Mouse (Mus musculus): ENCODE data around the gene Hs3st6. TPM values are rescaled to one million over a fixed set of nuclear protein-coding genes. Genes with fewer than 3 reads are reported as not detected.

Hs3st6 gene
- polyA plus RNA-seq (2012; rRNA removed) = 8.5 and 15.0 TPM in 2 replicates

DNA sequence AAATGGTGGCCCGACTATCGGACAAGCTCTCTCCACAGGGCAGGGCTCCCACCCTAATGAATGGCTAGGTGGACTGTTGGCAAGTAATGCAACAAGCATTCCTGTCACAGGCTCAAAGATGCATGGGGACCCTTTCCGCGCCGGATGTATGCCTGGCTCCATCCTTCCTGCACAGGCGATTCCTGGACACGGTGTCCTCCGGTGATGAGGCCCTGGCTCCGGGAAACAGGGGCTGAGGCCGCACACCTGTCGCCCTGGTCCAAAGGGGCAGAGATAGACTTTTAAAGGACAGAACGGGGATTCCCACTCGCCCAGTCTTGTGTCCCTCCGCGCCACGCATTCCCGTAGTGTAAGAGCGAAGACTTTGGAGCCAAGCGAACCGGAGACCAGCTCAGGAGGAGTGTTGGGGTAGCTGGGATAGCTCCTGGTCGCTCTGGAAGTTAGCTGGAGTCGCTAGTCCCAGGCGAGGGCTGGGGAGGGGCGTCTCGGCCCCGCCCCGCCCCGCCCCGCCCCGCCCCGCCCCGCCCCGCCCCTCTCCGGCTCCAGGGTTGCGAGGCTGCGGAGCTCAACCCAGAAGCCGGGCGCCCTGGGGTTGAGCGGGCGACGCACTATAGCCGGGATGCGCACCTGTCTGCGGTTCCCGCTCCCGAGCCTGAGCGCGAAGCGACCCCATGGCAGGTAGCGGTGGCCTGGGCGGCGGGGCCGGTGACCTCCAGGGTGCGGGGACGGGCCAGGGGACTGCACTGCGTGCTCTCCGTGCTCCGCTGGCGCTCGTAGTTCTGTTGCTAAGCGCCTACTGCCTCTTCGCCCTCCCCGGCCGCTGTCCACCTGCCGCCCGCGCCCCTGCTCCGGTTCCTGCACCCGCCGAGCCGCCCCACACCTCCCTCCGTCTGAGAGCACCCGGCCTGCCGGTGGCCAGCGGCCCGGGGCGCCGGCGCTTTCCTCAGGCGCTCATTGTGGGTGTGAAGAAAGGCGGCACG lies at the start of gene Hs3st6:
Gene Hs3st6, plus strand, starts transcription at position 574 of the 980 bp plus-strand sequence.

GRCm38 (mm10) chr17:24706982-24707800 lies 45.6 kb upstream of the Hs3st6 start, which contains the start of gene Tbl3:
Tbl3 (minus strand) TSS chr17:24707660.

GRCm38 (mm10) chr17:24717943-24718342 lies 34.8 kb upstream of the Hs3st6 start, which contains the start of the genes Rnf151 and Rps2:
Rnf151 (minus strand) TSS chr17:24718063.
Rps2 (plus strand) TSS chr17:24718116.

GRCm38 (mm10) chr17:24724184-24724583 lies 28.6 kb upstream of the Hs3st6 start, which contains the start of gene Ndufb10:
Ndufb10 (minus strand) TSS chr17:24724478.

DNA sequence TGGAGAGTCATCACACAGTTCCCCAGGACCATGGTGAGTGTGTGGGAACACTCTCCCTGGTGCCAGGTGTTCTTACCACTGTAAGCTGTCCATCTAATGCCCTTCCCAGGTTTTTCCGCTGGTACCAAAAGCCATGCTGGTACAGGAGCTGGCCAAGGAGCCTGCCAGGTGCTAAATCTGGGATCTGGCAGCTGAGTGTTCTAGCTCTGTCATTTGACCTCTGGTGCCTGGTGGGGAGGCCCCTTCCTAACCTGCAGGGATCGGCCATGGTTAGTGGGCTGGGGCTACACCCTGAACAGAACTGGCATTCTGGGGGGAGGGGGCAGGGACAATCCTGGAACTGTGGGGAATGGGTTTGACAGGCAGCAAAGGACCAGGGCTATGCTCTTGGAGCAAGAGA lies 25.2 kb upstream of the Hs3st6 start, which contains the start of gene Rpl3l:
Gene Rpl3l, plus strand, starts transcription at position 203 of the 400 bp plus-strand sequence.

GRCm38 (mm10) chr17:24736330-24737051 lies 16.3 kb upstream of the Hs3st6 start, which contains the start of gene Msrb1:
Msrb1 (plus strand) TSS chr17:24736642.

GRCm38 (mm10) chr17:24803952-24804951 lies 51.5 kb downstream of the Hs3st6 start, which contains the start of gene Meiob:
Meiob (plus strand) TSS chr17:24804289.

Other genes with a start within 250 kb of the Hs3st6 start
- gene Traf7, start 225.1 kb upstream of the Hs3st6 start, polyA plus RNA-seq (2012; rRNA removed) = 253 and 318 TPM in 2 replicates
- gene Rab26, start 218.8 kb upstream of the Hs3st6 start, polyA plus RNA-seq (2012; rRNA removed) = 0.71 and 1.4 TPM in 2 replicates
- 158 and 173 TPM in 2 replicates for gene Pkd1, start 203.2 kb upstream of the Hs3st6 start, polyA plus RNA-seq (2012; rRNA removed)
- gene Tsc2, start 120.4 kb upstream of the Hs3st6 start, polyA plus RNA-seq (2012; rRNA removed) = 200 and 211 TPM in 2 replicates
- 33.4 and 40.4 TPM in 2 replicates for gene Nthl1, start 120.3 kb upstream of the Hs3st6 start, polyA plus RNA-seq (2012; rRNA removed)
- 154 and 188 TPM in 2 replicates for gene Slc9a3r2, start 102.7 kb upstream of the Hs3st6 start, polyA plus RNA-seq (2012; rRNA removed)
- 0.40 and 0.53 TPM in 2 replicates for gene Npw, start 94.5 kb upstream of the Hs3st6 start, polyA plus RNA-seq (2012; rRNA removed)
- gene Zfp598, start 83.3 kb upstream of the Hs3st6 start, polyA plus RNA-seq (2012; rRNA removed) = 118 and 131 TPM in 2 replicates
- 1.6 and 1.7 TPM in 2 replicates for gene Syngr3, start 63.0 kb upstream of the Hs3st6 start, polyA plus RNA-seq (2012; rRNA removed)
- gene Gfer, start 56.8 kb upstream of the Hs3st6 start, polyA plus RNA-seq (2012; rRNA removed) = 40.5 and 66.7 TPM in 2 replicates
- gene Noxo1, start 56.8 kb upstream of the Hs3st6 start, polyA plus RNA-seq (2012; rRNA removed) = 19.1 and 19.6 TPM in 2 replicates
- 105 and 112 TPM in 2 replicates for gene Tbl3, start 45.3 kb upstream of the Hs3st6 start, polyA plus RNA-seq (2012; rRNA removed)
- gene Rnf151, start 34.9 kb upstream of the Hs3st6 start, polyA plus RNA-seq (2012; rRNA removed) = 0.34 and 1.4 TPM in 2 replicates
- 4,445 and 4,526 TPM in 2 replicates for gene Rps2, start 34.9 kb upstream of the Hs3st6 start, polyA plus RNA-seq (2012; rRNA removed)
- gene Ndufb10, start 28.5 kb upstream of the Hs3st6 start, polyA plus RNA-seq (2012; rRNA removed) = 198 and 335 TPM in 2 replicates
- gene Rpl3l, start 25.2 kb upstream of the Hs3st6 start, polyA plus RNA-seq (2012; rRNA removed) = not detected in 2 replicates
- 42.7 and 55.4 TPM in 2 replicates for gene Msrb1, start 16.3 kb upstream of the Hs3st6 start, polyA plus RNA-seq (2012; rRNA removed)
- not detected in 2 replicates for gene Meiob, start 51.3 kb downstream of the Hs3st6 start, polyA plus RNA-seq (2012; rRNA removed)
- 105 and 136 TPM in 2 replicates for gene Hagh, start 87.2 kb downstream of the Hs3st6 start, polyA plus RNA-seq (2012; rRNA removed)
- gene Fahd1, start 97.4 kb downstream of the Hs3st6 start, polyA plus RNA-seq (2012; rRNA removed) = 16.7 and 17.3 TPM in 2 replicates
- 10.1 and 12.4 TPM in 2 replicates for gene Igfals, start 113.0 kb downstream of the Hs3st6 start, polyA plus RNA-seq (2012; rRNA removed)
- 33.0 and 41.1 TPM in 2 replicates for gene Nubp2, start 133.4 kb downstream of the Hs3st6 start, polyA plus RNA-seq (2012; rRNA removed)
- gene Spsb3, start 133.7 kb downstream of the Hs3st6 start, polyA plus RNA-seq (2012; rRNA removed) = 112 and 120 TPM in 2 replicates
- 51.8 and 56.8 TPM in 2 replicates for gene Eme2, start 142.1 kb downstream of the Hs3st6 start, polyA plus RNA-seq (2012; rRNA removed)
- 278 and 448 TPM in 2 replicates for gene Mrps34, start 142.1 kb downstream of the Hs3st6 start, polyA plus RNA-seq (2012; rRNA removed)
- gene Nme3, start 143.5 kb downstream of the Hs3st6 start, polyA plus RNA-seq (2012; rRNA removed) = 76.6 and 85.3 TPM in 2 replicates
- 180 and 186 TPM in 2 replicates for gene Mapk8ip3, start 184.0 kb downstream of the Hs3st6 start, polyA plus RNA-seq (2012; rRNA removed)
- gene Jpt2, start 207.7 kb downstream of the Hs3st6 start, polyA plus RNA-seq (2012; rRNA removed) = 33.5 and 37.9 TPM in 2 replicates